Mouse (Mus musculus) MEL (cell line): ENCODE results near the gene Nos1ap. TPM values are rescaled to one million over a fixed set of nuclear protein-coding genes. Genes with fewer than 3 reads are reported as not detected.

Experiments used
- DNase-seq: peaks from one replicate; pipeline ENCODE4 v3.0.0; 2011; ENCODE audit warnings: low read depth, low spot score
- H3K27ac ChIP-seq: 2 replicates; pipeline ENCODE4 v1.5.1; 2012; ENCODE audit warnings: low read depth, mild to moderate bottlenecking, control low read depth, low read length, moderate library complexity; ENCODE audit not compliant: control insufficient read depth
- H3K27me3 ChIP-seq, 2 experiments: fragments of 150-350 bp in 1 of 2; sonication (generic) in 1 of 2; 2 replicates each; pipeline ENCODE4 v1.6.1; 2012; ENCODE audit warnings: low read length in 2 of 2, mild to moderate bottlenecking in 2 of 2, improper control_type of control experiment in 1 of 2, moderate library complexity in 1 of 2; ENCODE audit not compliant: insufficient read depth in 2 of 2, control insufficient read depth in 1 of 2
- H3K36me3 ChIP-seq, 2 experiments: 2 replicates each; pipeline ENCODE4 v1.6.1; 2012 to 2014; ENCODE audit warnings: low read length in 2 of 2, improper control_type of control experiment in 1 of 2, inconsistent platforms in 1 of 2, mild to moderate bottlenecking in 1 of 2; ENCODE audit not compliant: insufficient read depth in 2 of 2, control insufficient read depth in 1 of 2
- H3K4me1 ChIP-seq, 2 experiments: fragments of 150-350 bp in 1 of 2; sonication (generic) in 1 of 2; 2 replicates each; pipeline ENCODE4 v1.6.1; 2012; ENCODE audit warnings: low read length in 2 of 2, improper control_type of control experiment in 1 of 2, mild to moderate bottlenecking in 1 of 2; ENCODE audit not compliant: insufficient read depth in 2 of 2, control insufficient read depth in 1 of 2
- H3K4me3 ChIP-seq, 2 experiments: fragments of 150-350 bp in 1 of 2; sonication (generic) in 1 of 2; 2 replicates each; pipeline ENCODE4 v1.5.1; 2012; ENCODE audit warnings: low read depth in 2 of 2, low read length in 2 of 2, mild to moderate bottlenecking in 2 of 2, moderate library complexity in 2 of 2, control low read depth in 1 of 2, improper control_type of control experiment in 1 of 2; ENCODE audit not compliant: control insufficient read depth in 1 of 2, insufficient read depth in 1 of 2
- H3K79me2 ChIP-seq: 2 replicates; pipeline ENCODE4 v1.6.1; 2012; ENCODE audit warnings: mild to moderate bottlenecking, low read length, moderate library complexity; ENCODE audit not compliant: control insufficient read depth, poor library complexity, insufficient read depth
- H3K9ac ChIP-seq: 2 replicates; pipeline ENCODE4 v1.6.1; 2012; ENCODE audit warnings: low read depth, mild to moderate bottlenecking, control low read depth, low read length, moderate library complexity; ENCODE audit not compliant: control insufficient read depth, poor library complexity, severe bottlenecking
- H3K9me3 ChIP-seq: fragments of 150-350 bp; sonication (generic); replicated peaks from 2 replicates; pipeline ENCODE4 v1.6.1; 2012; ENCODE audit warnings: mild to moderate bottlenecking, low read length, improper control_type of control experiment, moderate library complexity; ENCODE audit not compliant: insufficient read depth
- BHLHE40 ChIP-seq: IDR thresholded peaks from 2 replicates; pipeline ENCODE4 v1.6.1; 2012; ENCODE audit warnings: low read depth, mild to moderate bottlenecking, inconsistent platforms, low read length, improper control_type of control experiment, borderline replicate concordance
- CHD1 ChIP-seq: IDR thresholded peaks from 2 replicates; pipeline ENCODE4 v1.6.1; 2012; ENCODE audit warnings: low read depth, mild to moderate bottlenecking, inconsistent platforms, low read length, improper control_type of control experiment
- CHD2 ChIP-seq: IDR thresholded peaks from 2 replicates; pipeline ENCODE4 v1.6.1; 2011; ENCODE audit warnings: low read length, improper control_type of control experiment
- CTCF ChIP-seq, 3 experiments: IDR thresholded peaks in 2 of 3; conservative IDR thresholded peaks in 1 of 3; 2 replicates each; pipeline ENCODE4 v1.5.1; 2011 to 2012; ENCODE audit warnings: low read length in 3 of 3, low read depth in 2 of 3, mild to moderate bottlenecking in 2 of 3, improper control_type of control experiment in 1 of 3, inconsistent platforms in 1 of 3, mixed read lengths in 1 of 3, moderate library complexity in 1 of 3; ENCODE audit not compliant: control insufficient read depth in 1 of 3, insufficient read depth in 1 of 3, poor library complexity in 1 of 3, severe bottlenecking in 1 of 3
- E2F4 ChIP-seq: IDR thresholded peaks from 2 replicates; pipeline ENCODE4 v1.6.1; 2011; ENCODE audit warnings: low read depth, low read length, improper control_type of control experiment, borderline replicate concordance
- ELF1 ChIP-seq: IDR thresholded peaks from 2 replicates; pipeline ENCODE4 v1.6.1; 2014; ENCODE audit warnings: low read depth, mild to moderate bottlenecking, inconsistent platforms, low read length, improper control_type of control experiment, moderate library complexity
- EP300 ChIP-seq, 2 experiments: IDR thresholded peaks; 2 replicates each; pipeline ENCODE4 v1.6.1; 2011; ENCODE audit warnings: improper control_type of control experiment in 2 of 2, low read length in 2 of 2, low read depth in 1 of 2, mild to moderate bottlenecking in 1 of 2
- ETS1 ChIP-seq: IDR thresholded peaks from 2 replicates; pipeline ENCODE4 v1.6.1; 2012; ENCODE audit warnings: low read depth, mild to moderate bottlenecking, inconsistent platforms, low read length, improper control_type of control experiment, moderate library complexity
- GABPA ChIP-seq: IDR thresholded peaks from 2 replicates; pipeline ENCODE4 v1.6.1; 2012; ENCODE audit warnings: low read depth, mild to moderate bottlenecking, inconsistent platforms, low read length, improper control_type of control experiment, moderate library complexity
- JUND ChIP-seq: IDR thresholded peaks from 2 replicates; pipeline ENCODE4 v1.6.1; 2011; ENCODE audit warnings: low read depth, mild to moderate bottlenecking, improper control_type of control experiment, low read length
- KAT2A ChIP-seq: conservative IDR thresholded peaks from 2 replicates; pipeline ENCODE4 v1.6.1; 2012; ENCODE audit warnings: low read depth, low read length, improper control_type of control experiment, inconsistent platforms
- MAFK ChIP-seq: IDR thresholded peaks from 2 replicates; pipeline ENCODE4 v1.6.1; 2011; ENCODE audit warnings: low read depth, mild to moderate bottlenecking, low read length, improper control_type of control experiment, borderline replicate concordance
- MAX ChIP-seq: IDR thresholded peaks from 2 replicates; pipeline ENCODE4 v1.6.1; 2011; ENCODE audit warnings: low read length, improper control_type of control experiment
- MXI1 ChIP-seq: IDR thresholded peaks from 2 replicates; pipeline ENCODE4 v1.6.1; 2011; ENCODE audit warnings: mild to moderate bottlenecking, low read depth, low read length, improper control_type of control experiment
- MYC ChIP-seq: IDR thresholded peaks from 2 replicates; pipeline ENCODE4 v1.6.1; 2011; ENCODE audit warnings: low read depth, mild to moderate bottlenecking, low read length, improper control_type of control experiment, moderate library complexity
- NELFE ChIP-seq: IDR thresholded peaks from 2 replicates; pipeline ENCODE4 v1.6.1; 2011; ENCODE audit warnings: low read depth, low read length, improper control_type of control experiment
- NRF1 ChIP-seq: IDR thresholded peaks from 2 replicates; pipeline ENCODE4 v1.6.1; 2014; ENCODE audit warnings: low read depth, mild to moderate bottlenecking, inconsistent platforms, low read length, improper control_type of control experiment, moderate library complexity; ENCODE audit not compliant: poor library complexity, insufficient read depth, severe bottlenecking
- POLR2AphosphoS5 ChIP-seq: IDR thresholded peaks from 2 replicates; pipeline ENCODE4 v1.6.1; 2012; ENCODE audit warnings: low read depth, borderline replicate concordance, mild to moderate bottlenecking, inconsistent platforms, low read length, moderate library complexity, mixed read lengths
- RAD21 ChIP-seq: IDR thresholded peaks from 2 replicates; pipeline ENCODE4 v1.6.1; 2011; ENCODE audit warnings: mild to moderate bottlenecking, low read depth, low read length, improper control_type of control experiment
- RCOR1 ChIP-seq: IDR thresholded peaks from 2 replicates; pipeline ENCODE4 v1.6.1; 2012; ENCODE audit warnings: low read depth, mild to moderate bottlenecking, inconsistent platforms, low read length, improper control_type of control experiment
- SMC3 ChIP-seq: IDR thresholded peaks from 2 replicates; pipeline ENCODE4 v1.6.1; 2011; ENCODE audit warnings: low read depth, low read length, improper control_type of control experiment
- TAL1 ChIP-seq: IDR thresholded peaks from 2 replicates; pipeline ENCODE4 v1.6.1; 2012; ENCODE audit warnings: mild to moderate bottlenecking, inconsistent platforms, low read length, moderate library complexity, mixed read lengths
- TCF12 ChIP-seq: IDR thresholded peaks from 2 replicates; pipeline ENCODE4 v1.6.1; 2014; ENCODE audit warnings: low read depth, mild to moderate bottlenecking, inconsistent platforms, low read length, improper control_type of control experiment, moderate library complexity
- UBTF ChIP-seq: IDR thresholded peaks from 2 replicates; pipeline ENCODE4 v1.6.1; 2012; ENCODE audit warnings: low read depth, mild to moderate bottlenecking, inconsistent platforms, low read length, improper control_type of control experiment, moderate library complexity, borderline replicate concordance; ENCODE audit not compliant: insufficient read depth
- USF1 ChIP-seq: IDR thresholded peaks from 2 replicates; pipeline ENCODE4 v1.6.1; 2014; ENCODE audit warnings: low read depth, mild to moderate bottlenecking, inconsistent platforms, low read length, improper control_type of control experiment, moderate library complexity
- ZKSCAN1 ChIP-seq: IDR thresholded peaks from 2 replicates; pipeline ENCODE4 v1.6.1; 2012; ENCODE audit warnings: low read depth, mild to moderate bottlenecking, inconsistent platforms, low read length, improper control_type of control experiment, moderate library complexity
- ZMIZ1 ChIP-seq: IDR thresholded peaks from 2 replicates; pipeline ENCODE4 v1.6.1; 2012; ENCODE audit warnings: low read depth, mild to moderate bottlenecking, inconsistent platforms, low read length, improper control_type of control experiment, moderate library complexity
- ZNF384 ChIP-seq: IDR thresholded peaks from 2 replicates; pipeline ENCODE4 v1.6.1; 2012; ENCODE audit warnings: low read depth, mild to moderate bottlenecking, inconsistent platforms, low read length, improper control_type of control experiment
- polyA plus RNA-seq, 2 experiments: library from polyadenylated mRNA; stranded (reverse) in 1 of 2; unstranded in 1 of 2; fragments of >175 nt in 1 of 2; fragments of >200 nt in 1 of 2; gene quantifications; 2 replicates each; pipeline versions ENCODE4 v1.2.1 to v1.2.4; 2012; ENCODE audit warnings: low replicate concordance in 2 of 2, low read depth in 1 of 2; ENCODE audit not compliant: insufficient read length in 2 of 2, insufficient read depth in 1 of 2, missing spikeins in 1 of 2
- total RNA-seq: library from RNA; depleted of rRNA; stranded (reverse); fragments of 300-350 nt; gene quantifications from 2 replicates; pipeline ENCODE4 v1.2.3, GENCODE M21; 2012

Nos1ap gene
- total and polyA plus RNA-seq, 3 experiments, result 0.62 to 2.4 TPM; not detected in 1

DNA sequence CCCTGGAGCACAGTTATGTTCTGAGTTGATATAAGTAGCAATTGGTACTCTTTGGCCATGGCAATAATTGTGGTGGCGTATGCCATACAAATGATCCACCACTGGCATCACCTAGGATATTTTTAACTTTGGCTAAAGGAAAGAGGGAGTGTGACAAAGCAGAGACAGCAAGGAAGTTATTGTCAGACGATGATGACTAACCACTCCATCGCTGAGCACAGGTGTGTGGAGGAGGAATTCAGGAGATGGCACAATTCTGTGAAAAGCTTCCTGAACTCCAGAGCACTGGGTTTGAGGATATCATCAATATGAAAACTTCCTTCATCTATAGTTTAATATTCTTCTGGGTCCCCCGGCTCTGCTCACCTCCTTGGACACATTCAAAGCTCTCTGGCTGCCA is 31.7 kb downstream of the Nos1ap start (continued):
- TF ChIP-seq UBTF (no peak), RCOR1 (no peak)

DNA sequence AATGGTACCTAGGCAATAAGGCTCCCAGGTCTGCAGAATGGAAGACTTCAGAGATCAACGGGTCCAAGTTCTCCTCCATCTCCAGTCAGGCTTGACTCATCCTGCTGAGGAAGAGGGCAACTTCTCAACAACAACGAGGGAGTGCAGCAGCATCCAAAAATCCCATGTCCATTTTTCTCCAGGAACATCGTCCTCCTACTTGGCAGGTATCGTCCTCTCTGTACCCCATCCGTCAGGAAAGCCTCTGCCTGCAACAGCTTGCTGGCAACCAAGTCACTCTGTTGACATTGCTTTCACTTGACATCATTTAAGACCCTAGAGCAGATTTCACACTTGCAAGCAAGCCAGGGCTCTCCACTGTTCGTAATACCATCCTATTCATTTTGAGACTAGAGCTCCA is 33.0 kb downstream of the Nos1ap start:
- no peak for DNase-seq
- no peaks in the 10 kb centered on the region for H3K9me3 ChIP-seq
- no peaks in the 10 kb centered on the region for H3K27me3 ChIP-seq
- TF ChIP-seq CHD1 (no peak), TCF12 (no peak), GABPA (no peak), POLR2AphosphoS5 (no peak), TAL1 (no peak), RAD21 (no peak), EP300 (IDR thresholded peaks at IDR 0.05; ENCODE audit: low read depth in 1 of 2, low read length in 2 of 2) (no peak), NRF1 (no peak), JUND (no peak), ELF1 (no peak), SMC3 (no peak)
- TF ChIP-seq, all 39 proteins: peak for 0
- H3K79me2 ChIP-seq, result no peaks in the 10 kb centered on the region
- H3K36me3 ChIP-seq, result peaks cover 0 to 16% of the 10 kb centered on the region in 2 experiments; a peak in 2 of 4 replicates
- H3K4me3 ChIP-seq, result no peak overlapping the region
- H3K4me1 ChIP-seq, result peaks cover 4 to 16% of the 10 kb centered on the region in 2 experiments
- no peak overlapping the region for H3K27ac ChIP-seq
- no peak overlapping the region for H3K9ac ChIP-seq

DNA sequence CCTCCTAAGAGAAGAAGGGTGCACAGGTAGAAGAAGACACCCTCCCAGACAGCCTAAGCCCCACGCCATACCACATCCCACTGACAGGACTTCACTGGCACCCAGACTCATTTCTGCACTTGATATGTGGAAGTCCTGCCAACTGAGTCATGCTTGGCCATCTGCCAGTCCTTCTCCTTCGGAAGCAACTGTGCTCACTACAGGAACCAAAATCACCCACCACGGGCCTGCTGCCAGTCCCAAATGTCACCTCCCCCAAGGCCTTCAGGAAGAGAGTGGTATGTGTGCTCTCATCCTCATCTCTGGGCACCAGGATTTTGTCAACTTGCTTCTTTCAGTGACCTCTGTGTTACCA is 34.7 kb downstream of the Nos1ap start:
- Histone ChIP-seq H3K27ac (no peak overlapping the region), H3K79me2 (no peaks in the 10 kb centered on the region), H3K4me3 (no peak overlapping the region), H3K9me3 (no peaks in the 10 kb centered on the region), H3K27me3 (no peaks in the 10 kb centered on the region), H3K4me1 (peaks cover 4 to 16% of the 10 kb centered on the region in 2 experiments), H3K36me3 (peaks cover 0 to 16% of the 10 kb centered on the region in 2 experiments; a peak in 2 of 4 replicates), H3K9ac (no peak overlapping the region)
- peak; percentile 91 for DNase-seq
- TF ChIP-seq GABPA (no peak), SMC3 (no peak), ZKSCAN1 (no peak), RCOR1 (peak; percentile 51; the same call in 1 of the 2 replicates), TCF12 (no peak), NRF1 (no peak), E2F4 (no peak), ZMIZ1 (no peak), ETS1 (peak; percentile 84), NELFE (no peak), MYC (no peak), KAT2A (no peak), CHD1 (no peak), ZNF384 (no peak), BHLHE40 (0 out of 2 replicates have a peak, but pooled peaks have one; percentile 41), CHD2 (no peak), TAL1 (no peak), MXI1 (peak; percentile 46; the same call in 1 of the 2 replicates), EP300 (IDR thresholded peaks at IDR 0.05; ENCODE audit: low read depth in 1 of 2, low read length in 2 of 2) (peak; percentile 68 to 73), CTCF (IDR thresholded peaks at IDR 0.05 in 2 of 3, conservative IDR thresholded peaks at IDR 0.05 in 1 of 3; ENCODE audit: control insufficient read depth in 1 of 3, insufficient read depth in 1 of 3, low read depth in 2 of 3, low read length in 3 of 3, poor library complexity in 1 of 3, severe bottlenecking in 1 of 3) (no peak), UBTF (no peak), MAFK (no peak), MAX (no peak), USF1 (no peak), JUND (0 out of 2 replicates have a peak, but pooled peaks have one; percentile 69)
